Mouse (Mus musculus) common myeloid progenitor, adult 5-6 weeks (primary cell): ENCODE results near the gene Zfp934. TPM values are rescaled to one million over a fixed set of nuclear protein-coding genes. Genes with fewer than 3 reads are reported as not detected.
"Not testable (repeated sequence)": the region's sequence is repeated elsewhere in the genome, so short reads cannot be mapped to it uniquely, and the experiment has no call there.

Source experiments
- ATAC-seq: replicated peaks from 2 replicates; pipeline ENCODE4 v1.8.0; 2016; ENCODE audit warnings: low read depth, mild to moderate bottlenecking, moderate TSS enrichment, inconsistent platforms; ENCODE audit not compliant: poor library complexity, severe bottlenecking
- total RNA-seq: library from RNA; stranded (forward); fragments of 200-1000, 187-1606 nt; gene quantifications from 2 replicates; pipeline ENCODE4 v1.2.3, GENCODE M21; 2017

The Zfp934 gene
- 7.4 and 17.7 TPM in 2 replicates for total RNA-seq

DNA sequence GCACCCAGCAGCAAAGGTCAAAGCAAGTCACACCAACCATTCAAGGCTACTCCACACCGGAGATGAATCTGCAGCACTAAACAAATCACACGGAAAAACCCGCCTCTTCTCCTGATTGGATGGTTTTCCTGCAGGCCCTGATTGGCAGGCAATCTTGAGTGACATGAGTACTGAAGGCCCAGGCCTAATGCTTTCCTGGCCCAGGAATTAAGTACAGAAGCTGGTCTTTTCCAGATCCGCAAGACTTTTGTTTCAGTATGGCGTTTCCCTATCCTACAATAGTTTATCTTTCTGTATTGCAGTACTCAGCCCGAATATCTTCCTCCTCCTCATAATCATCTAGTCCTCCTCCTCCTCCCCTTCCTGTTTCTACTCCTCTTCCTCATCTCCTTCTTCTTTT lies at the start of gene Zfp934:
Gene Zfp934, minus strand, starts transcription at position 101 of the 400 bp plus-strand sequence.
- not testable (repeated sequence) for ATAC-seq

DNA sequence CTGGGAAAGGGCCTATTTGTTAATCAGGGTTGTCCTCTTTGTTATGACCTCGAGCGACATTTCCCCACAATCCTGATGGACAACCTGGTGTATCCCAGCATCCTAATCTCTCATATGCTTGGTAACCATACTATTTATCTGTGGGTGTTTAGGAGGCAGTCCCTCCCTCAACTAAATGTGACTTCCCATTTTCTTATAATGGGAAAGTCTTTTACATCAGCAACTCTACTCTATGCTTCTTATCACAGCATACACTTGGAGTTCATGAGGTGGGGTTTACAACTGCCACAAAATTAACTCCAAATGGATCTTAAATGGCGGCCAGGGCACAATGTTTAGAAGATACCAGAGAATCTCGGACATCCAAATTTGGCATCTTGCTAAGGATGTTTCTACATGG lies 46.5 kb upstream of the Zfp934 start:
- ATAC-seq, result not testable (repeated sequence)

- ATAC-seq, result not testable (repeated sequence)
These were observed 9.3 kb downstream of the Zfp934 start for GRCm38 (mm10) chr13:62561696-62562095.

- peak; percentile 79 for ATAC-seq
These were observed 12.5 kb downstream of the Zfp934 start, which contains the start of gene Zfp935 for GRCm38 (mm10) chr13:62558189-62559110. Gene Zfp935, minus strand, starts transcription at chr13:62558511.

DNA sequence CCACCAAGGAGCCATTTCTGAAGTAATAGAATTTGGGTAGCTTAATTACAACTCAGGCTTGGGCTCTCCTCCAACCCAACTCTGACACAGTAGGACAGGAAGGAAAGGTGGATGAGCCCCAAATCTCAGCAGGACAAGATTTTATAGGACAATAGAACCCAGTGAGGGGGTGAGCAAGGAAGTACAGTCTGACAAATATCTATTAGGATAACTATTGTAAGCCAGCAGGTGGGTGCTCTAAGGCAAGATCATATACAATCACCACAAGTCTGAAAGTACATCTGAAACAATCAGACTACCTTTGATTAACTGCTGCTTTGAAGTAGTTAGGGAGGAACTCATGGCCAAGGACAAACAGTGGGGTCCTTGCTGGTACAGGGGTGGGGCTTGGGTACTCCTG lies 40.9 kb downstream of the Zfp934 start:
- not testable (repeated sequence) for ATAC-seq

- not testable (repeated sequence) for ATAC-seq
These were observed 60.2 kb downstream of the Zfp934 start for GRCm38 (mm10) chr13:62510641-62511420.

DNA sequence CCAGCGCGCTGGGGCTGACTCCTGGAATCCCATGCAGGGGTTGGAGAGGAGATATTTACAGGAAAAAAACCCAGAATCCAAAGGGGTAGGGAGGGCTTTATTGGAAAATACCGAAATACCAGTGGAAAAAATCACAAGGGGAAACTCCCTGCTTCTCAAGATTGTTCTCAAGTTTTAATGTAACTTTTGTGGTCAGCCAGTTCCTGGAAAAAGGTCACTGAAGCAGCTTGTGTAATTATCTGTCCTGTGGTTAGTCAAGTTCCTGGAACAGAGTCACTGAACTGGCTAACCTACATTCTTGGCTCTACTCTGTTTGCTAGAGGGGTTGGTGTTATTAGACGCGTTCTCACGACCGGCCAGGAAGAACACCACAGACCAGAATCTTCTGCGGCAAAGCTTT lies 98.3 kb downstream of the Zfp934 start:
- not testable (repeated sequence) for ATAC-seq

DNA sequence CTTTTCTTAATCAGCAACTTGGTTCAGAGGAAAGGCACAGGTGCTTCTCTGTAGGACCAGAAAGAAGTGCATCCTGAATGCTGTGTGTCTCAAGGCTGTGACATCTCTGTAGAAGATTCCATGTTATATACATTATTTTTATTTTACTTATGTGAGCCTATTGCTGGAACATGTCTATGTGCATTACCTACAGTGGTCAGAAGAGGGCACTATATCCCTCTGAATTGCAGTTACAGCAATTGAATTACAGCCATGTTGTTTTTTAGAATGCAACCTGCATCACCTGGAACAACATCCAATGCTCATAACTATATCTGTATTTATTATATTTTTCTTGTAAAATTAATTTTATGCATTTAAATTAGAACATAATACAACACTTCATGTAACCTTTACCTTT lies 101.1 kb downstream of the Zfp934 start:
- ATAC-seq, result peak; percentile 76

- ATAC-seq, result peak; percentile 100
These were observed 104.3 kb downstream of the Zfp934 start, which contains the start of gene Gm49359 for GRCm38 (mm10) chr13:62466424-62467334. Gene Gm49359, minus strand, starts transcription at chr13:62466832.

Other genes with a start within 250 kb of the Zfp934 start
- gene Gm3604, start 188.0 kb downstream of the Zfp934 start, total RNA-seq, result 12.5 and 19.4 TPM in 2 replicates
- gene Gm49359, start 104.4 kb downstream of the Zfp934 start, total RNA-seq, result 5.9 and 8.3 TPM in 2 replicates
- not detected in 2 replicates for gene Zfp935, start 12.7 kb downstream of the Zfp934 start, total RNA-seq
- 8.9 and 18.6 TPM in 2 replicates for gene 6720489N17Rik, start 53.0 kb upstream of the Zfp934 start, total RNA-seq
- gene Platr25, start 189.5 kb upstream of the Zfp934 start, total RNA-seq, result 44.7 and 62.6 TPM in 2 replicates
- 5.9 and 8.5 TPM in 2 replicates for gene Gm5141, start 214.6 kb upstream of the Zfp934 start, total RNA-seq